In the genomic region with DNA sequence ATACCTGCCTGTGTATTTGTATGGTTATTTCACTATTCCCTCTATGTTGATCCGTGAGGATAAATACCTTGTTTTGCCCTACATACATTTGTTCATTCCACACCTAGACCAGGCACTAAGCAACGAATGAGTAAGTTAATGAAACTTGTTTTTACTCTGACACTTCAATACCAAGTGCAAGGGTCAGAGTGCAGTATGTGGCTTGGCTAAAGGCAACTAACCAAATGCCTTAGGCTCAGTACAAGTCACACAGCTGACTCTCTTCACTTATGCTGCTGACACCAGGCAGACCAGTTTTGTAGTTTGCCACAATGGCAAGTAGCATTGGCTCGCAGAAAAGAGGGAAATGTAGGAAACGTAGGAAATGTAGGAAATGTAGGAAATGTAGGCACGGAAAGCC, we compare ENCODE assay signal across 22 mouse cellular contexts.
DNase-seq lines count a peak whose midpoint lies in the region; TF ChIP-seq lines count a peak whose summit lies in the region.
"Had no signal": no experiment of that assay in that cellular context is flagged by ENCODE, and none has a peak within 500 bp of the region (broad histone marks: within the 10 kb centered on the region; RNA-seq: fewer than 3 reads in every experiment).

No protein-coding gene starts in this region.

- no peak overlapping the region for H3K27ac ChIP-seq in kidney, adult 2 months (ENCODE audit: insufficient read depth, low read depth, low read length)
- H3K27ac ChIP-seq: embryonic facial prominence, embryonic 10.5 days; embryonic facial prominence, embryonic 12.5 days; forebrain, embryonic 13.5 days; forebrain, embryonic 15.5 days had no signal

- no peak for TF ChIP-seq POLR2A in kidney, adult 2 months (IDR thresholded peaks at IDR 0.05; ENCODE audit: low read depth, low read length)

- no peaks in the 10 kb centered on the region for H3K36me3 ChIP-seq in kidney, adult 2 months (ENCODE audit: control insufficient read depth, insufficient read depth, low read length)
- H3K36me3 ChIP-seq: embryonic facial prominence, embryonic 10.5 days; embryonic facial prominence, embryonic 12.5 days; forebrain, embryonic 15.5 days; G1E had no signal

- no peaks in the 10 kb centered on the region for H3K27me3 ChIP-seq in kidney, adult 2 months (replicated peaks; ENCODE audit: control insufficient read depth, insufficient read depth, low read length)
- H3K27me3 ChIP-seq: CH12.LX; embryonic facial prominence, embryonic 12.5 days; forebrain, embryonic 13.5 days; forebrain, embryonic 15.5 days; Patski had no signal

- no peak for TF ChIP-seq CTCF in kidney, adult 2 months (conservative IDR thresholded peaks at IDR 0.05; ENCODE audit: insufficient read depth, insufficient read length, low read depth, low read length)

- H3K4me1 ChIP-seq in kidney, adult 2 months (ENCODE audit: control insufficient read depth, insufficient read depth, low read length): peaks cover 4% of the 10 kb centered on the region; the same call in 1 of the 2 replicates
- H3K4me1 ChIP-seq: embryonic facial prominence, embryonic 10.5 days; embryonic facial prominence, embryonic 12.5 days; forebrain, embryonic 13.5 days; forebrain, embryonic 15.5 days had no signal

- 66% methylated on average over 5 of the region's 5 CpGs for WGBS in kidney, adult 2 months

- peak; percentile 61 for DNase-seq in kidney, adult 2 months
- DNase-seq in kidney, postnatal 10 days: no peak
- DNase-seq in kidney, postnatal 14 days: peak; percentile 13
- DNase-seq in kidney, adult 18-20 months: no peak
- DNase-seq in 3T3-L1 (ENCODE audit: low read depth, low spot score): peak; percentile 11
- no peak for DNase-seq in heart, postnatal 36 days
- DNase-seq: adrenal gland, adult 8-10 months; adrenal gland, postnatal 14 days; adrenal gland, postnatal 36 days; B cell, adult 2 months; cerebellum, adult 11-12 months; cerebellum, adult 2 months; cerebellum, adult 9-10 months; cerebellum, postnatal 10 days; cerebellum, postnatal 25 days had no signal

- intact Hi-C loops in heart, postnatal 36 days (cut with DNase I): no loop called here

- H3K4me3 ChIP-seq in kidney, adult 2 months (ENCODE audit: insufficient read depth, low read depth, low read length): no peak overlapping the region
- H3K4me3 ChIP-seq: embryonic facial prominence, embryonic 10.5 days; embryonic facial prominence, embryonic 12.5 days; forebrain, embryonic 13.5 days; forebrain, embryonic 15.5 days had no signal

Comparison
In these comparisons a context has a peak if more than half of its experiments do, and no peak if none do; other contexts are left out.
1. DNase-seq: peak in kidney, adult 2 months (single experiment), kidney, postnatal 14 days (single experiment) and 3T3-L1 (single experiment); none in kidney, postnatal 10 days (single experiment), kidney, adult 18-20 months (single experiment) and heart, postnatal 36 days (0 of 2).